Mouse (Mus musculus) mouse trophoblast stem cell (cell line): Measurements from ENCODE around the gene Rims3.

ENCODE experiments used
- in situ Hi-C, 2 experiments: fragments of 300-500 bp; cut with MseI, MboI; formaldehyde crosslinking; loops; 2 replicates in 1 of 2; 3 replicates in 1 of 2; pipeline ENCODE4 v1.15.1; 2025

The Rims3 gene

DNA sequence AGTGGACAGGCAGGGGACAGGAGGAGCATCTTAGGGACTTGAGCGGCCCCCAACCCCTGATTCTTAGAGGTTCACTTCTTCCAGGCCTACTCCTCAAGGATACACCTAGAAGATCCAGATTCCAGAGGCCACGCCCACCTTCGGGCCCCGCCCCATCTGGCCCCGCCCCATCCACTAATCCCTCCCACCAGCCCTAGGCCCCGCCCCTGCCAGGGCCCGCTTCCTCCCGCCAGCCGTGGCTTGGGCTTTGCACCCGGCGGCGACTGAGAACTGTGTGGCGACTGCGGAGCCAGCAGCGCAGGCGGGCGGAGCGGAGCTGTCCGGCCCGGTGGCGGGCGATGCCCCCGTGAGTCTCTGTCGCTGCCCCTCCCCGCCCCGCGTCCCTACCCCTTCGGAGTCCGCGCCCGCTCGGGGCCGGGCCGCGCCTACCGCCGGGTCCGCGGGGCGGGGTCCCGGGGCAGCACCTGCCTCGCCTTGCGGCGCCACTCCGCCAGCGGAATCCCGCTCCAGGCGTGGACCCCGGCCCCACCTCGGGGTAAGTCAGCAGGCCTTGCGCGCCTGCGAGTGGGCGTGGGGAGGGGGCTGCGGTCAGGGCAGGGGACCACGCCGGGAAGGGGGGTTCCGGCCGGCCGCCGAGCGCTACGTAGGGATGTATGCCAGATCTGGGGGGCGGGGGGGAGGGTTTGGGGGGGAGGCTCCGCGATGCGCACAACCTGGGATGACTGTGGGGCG, at the start of gene Rims3:
Gene Rims3 (plus strand): TSS at position 229 of the 732 bp plus-strand sequence.
- in situ Hi-C loops, result loop anchor here (5.0 kb wide), 1 partner anchor 38 kb away; no protein-coding TSS in a partner anchor

DNA sequence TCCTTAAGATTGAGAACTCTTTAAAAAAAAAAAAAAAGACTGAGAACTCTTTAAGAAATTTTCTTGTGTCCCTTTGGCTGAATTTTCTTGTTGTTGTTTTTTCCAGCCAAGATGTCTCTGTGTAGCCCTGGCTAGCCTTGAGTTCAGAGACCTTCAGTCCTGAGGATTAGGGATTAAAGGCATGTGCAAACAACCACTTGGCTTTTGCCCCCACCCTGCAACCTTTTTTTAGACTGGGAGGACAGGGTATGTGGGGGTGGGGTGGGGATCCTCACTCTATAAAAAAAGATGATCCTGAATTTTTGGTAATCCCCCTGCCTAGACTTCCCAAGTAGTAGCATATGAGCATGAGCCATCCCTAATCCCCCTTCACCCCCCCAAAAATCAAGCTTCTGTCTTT, 48.8 kb upstream of the Rims3 start:
- in situ Hi-C loops, result no loop called here

GRCm38 (mm10) chr4:120813762-120814161, 40.9 kb upstream of the Rims3 start:
- in situ Hi-C loops, result no loop called here

GRCm38 (mm10) chr4:120814171-120814570, 40.4 kb upstream of the Rims3 start:
- in situ Hi-C loops, result no loop called here

GRCm38 (mm10) chr4:120815163-120815562, 39.5 kb upstream of the Rims3 start:
- in situ Hi-C loops, result no loop called here

- in situ Hi-C loops, result no loop called here
Observed at GRCm38 (mm10) chr4:120815622-120816334, 38.8 kb upstream of the Rims3 start.

DNA sequence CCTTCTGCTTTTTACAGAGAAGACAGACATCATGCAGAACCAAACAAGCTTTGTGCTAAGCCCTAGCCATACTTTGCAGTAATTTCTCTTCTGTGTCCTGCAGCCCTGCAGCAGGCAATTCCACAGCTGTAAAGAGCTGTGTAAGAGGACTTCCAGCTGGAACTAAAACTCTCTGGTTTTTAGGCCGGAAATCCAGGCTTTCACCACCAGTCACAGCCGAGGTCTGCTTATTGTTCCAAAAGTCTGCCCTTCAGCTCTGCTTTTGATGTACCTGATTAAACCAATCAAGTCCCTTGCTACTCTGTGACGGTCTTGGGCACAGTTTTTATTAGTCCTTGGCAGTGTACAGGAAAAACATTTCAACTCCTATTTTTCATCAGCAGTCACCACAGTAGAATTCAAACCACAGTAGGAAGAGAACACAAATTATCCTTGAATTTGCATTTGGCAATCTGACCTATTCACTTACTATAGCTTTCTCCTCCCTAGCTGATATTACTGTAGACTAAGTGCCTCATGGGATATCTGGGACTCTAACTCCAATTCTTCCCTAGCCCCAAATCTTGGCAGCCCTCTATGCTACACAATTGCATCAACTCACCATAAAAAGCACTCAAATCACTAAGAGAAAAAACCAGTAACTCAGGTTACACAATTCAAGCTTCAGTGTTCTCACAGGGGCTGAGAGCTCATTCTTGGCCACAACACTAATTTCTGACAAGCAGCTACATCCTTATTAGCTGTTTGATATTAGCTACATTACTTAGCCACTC, 37.4 kb upstream of the Rims3 start:
- in situ Hi-C loops, result no loop called here

GRCm38 (mm10) chr4:120817951-120818350, 36.7 kb upstream of the Rims3 start:
- in situ Hi-C loops, result no loop called here

DNA sequence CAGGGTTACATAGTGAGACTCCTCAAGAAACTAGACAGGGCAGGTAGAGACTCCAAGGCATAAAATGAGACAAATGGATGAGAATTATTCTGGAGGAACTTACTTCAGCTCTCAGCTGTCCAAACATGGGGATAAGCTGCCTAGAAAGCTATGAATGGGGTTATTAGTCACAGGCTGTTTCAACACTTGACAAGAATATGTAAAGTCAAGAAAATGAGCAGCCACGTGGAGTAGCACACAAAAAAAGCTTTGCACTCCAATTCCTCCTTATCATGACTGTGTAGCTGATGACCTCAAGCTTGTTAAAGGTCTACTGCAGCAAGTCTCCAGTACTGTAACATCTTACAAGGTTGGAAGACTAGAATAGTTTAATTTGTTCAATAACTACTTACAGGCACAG, 35.3 kb upstream of the Rims3 start:
- in situ Hi-C loops, result no loop called here

DNA sequence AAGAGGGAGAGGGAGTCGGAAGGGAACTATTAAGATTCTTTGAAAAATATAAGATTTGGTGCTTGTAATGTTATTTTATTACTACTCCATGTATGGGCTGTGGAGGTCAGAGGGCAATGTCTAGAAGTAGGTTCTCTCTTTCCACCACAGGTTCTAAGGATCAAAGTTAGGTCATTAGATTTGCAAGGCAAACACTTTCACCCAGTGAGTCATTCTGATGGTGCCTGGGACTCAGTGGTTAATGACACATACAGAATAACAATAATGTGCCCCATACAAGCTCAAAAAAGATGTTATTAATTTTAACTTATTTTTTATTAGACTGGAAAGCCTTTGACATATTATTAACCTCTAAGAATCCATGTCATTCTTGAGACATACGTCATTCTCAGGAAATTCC, 34.7 kb upstream of the Rims3 start:
- in situ Hi-C loops, result no loop called here

DNA sequence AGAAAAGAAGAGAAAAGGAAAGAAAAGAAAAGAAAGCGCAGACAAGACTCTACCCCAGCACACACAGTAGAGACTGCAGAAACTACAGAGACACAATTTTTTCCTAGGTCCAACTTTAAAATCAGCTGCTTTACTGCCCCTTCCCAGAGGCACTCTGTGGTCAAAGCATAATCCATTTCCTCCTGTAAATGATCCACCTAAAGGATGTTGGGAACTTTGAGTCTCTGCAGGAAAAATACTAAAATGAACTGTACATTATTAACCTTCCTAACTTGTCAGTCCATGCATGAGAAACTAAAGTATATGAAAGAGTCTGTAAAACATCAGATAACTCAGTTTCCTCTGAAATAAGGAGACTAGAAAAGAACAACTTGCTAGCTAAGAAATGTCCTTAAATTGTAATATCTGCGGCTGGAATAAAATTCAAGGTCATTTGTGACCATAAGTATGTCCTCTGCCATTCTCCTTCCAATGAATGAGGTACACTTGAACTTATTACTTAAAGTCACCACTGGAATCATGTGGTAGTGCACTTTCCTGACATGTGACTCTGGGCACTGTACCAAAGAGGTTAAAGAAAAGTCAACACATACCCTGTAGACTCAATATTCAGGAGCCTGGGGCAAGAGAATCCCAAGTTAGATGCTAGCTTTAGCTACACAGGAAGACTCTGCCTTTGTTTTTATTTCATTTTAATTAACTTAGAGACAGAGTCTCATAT, 32.3 kb upstream of the Rims3 start:
- in situ Hi-C loops, result no loop called here

GRCm38 (mm10) chr4:120825100-120825553, 29.5 kb upstream of the Rims3 start:
- in situ Hi-C loops, result no loop called here

- in situ Hi-C loops, result no loop called here
Observed at GRCm38 (mm10) chr4:120825577-120826326, 28.9 kb upstream of the Rims3 start.

DNA sequence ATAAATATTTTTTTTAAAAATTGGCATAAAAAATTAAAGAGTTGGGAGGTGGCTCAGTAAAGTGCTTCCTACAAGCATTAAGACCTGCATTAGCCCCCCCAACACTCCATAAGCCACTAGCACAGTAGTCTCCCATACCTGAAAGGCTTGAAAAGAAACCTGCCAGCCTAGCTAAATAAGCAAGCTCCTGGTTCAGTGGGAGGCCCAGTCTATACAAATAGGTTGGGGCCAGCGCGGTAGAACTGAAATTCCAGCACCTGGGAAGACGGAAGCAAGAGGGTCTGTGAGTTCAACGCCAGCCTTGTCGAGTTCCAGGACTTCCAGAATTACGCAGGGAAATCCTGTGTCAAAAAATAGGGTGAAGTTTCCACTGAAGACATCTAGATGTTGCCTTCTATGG, 28.2 kb upstream of the Rims3 start:
- in situ Hi-C loops, result no loop called here

GRCm38 (mm10) chr4:120830767-120831166, 23.8 kb upstream of the Rims3 start:
- in situ Hi-C loops, result no loop called here

- in situ Hi-C loops, result no loop called here
Observed at GRCm38 (mm10) chr4:120831472-120831871, 23.1 kb upstream of the Rims3 start, which contains the start of gene Nfyc. TSS of gene Nfyc (minus strand) at chr4:120831572.

DNA sequence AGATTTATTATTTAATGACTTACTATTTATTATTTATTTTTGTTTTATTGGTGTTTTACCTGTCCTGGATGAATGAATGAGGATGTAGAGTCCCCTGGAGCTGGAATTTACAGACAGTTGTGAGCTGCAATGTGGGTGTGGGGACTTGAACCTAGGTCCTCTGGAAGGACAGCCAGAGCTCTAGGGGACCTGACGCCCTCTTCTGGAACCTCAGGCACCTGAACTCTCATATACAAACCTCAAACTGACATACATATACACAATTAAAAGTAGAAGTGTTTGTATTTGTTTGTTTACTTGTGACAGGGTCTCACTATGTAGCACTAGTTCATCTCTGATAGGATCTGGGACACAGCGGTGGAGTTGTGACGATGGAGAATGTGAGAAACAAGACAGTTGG, 13.3 kb upstream of the Rims3 start:
- in situ Hi-C loops, result no loop called here

DNA sequence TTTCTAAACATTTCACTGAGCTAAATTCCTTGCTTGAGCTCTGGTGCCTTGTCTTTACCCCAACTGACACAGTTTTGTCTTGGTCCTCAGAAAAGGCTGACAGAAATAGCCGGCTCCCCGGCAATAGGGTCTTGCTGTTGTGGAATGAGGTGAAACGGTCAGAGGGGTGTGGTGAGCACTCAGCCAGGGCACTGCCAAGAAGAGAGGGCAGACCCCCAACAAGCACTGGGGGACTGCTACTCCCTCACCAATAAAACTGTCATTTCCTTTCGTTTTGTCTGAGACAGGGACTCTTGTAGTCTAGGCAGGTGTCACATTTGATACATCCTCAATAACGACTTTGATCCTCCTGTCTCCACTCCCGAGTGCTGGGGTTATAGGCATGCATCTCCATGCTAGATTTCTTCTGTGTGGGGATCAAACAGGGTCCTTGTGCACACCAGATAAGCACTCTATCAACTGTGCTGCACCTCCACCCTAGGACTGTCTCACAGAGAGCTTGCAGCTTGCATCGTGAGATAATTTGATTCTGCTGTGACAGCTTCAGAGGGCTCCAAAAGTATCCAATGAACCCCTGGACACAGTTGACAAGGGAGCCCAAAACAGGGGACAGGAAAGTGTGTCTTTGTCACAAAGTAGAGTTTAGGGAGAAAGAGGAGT, 10.1 kb upstream of the Rims3 start:
- in situ Hi-C loops, result no loop called here

- in situ Hi-C loops, result no loop called here
Observed at GRCm38 (mm10) chr4:120845098-120845497, 9.5 kb upstream of the Rims3 start.

GRCm38 (mm10) chr4:120848909-120849308, 5.7 kb upstream of the Rims3 start:
- in situ Hi-C loops, result no loop called here
